In the genomic region with DNA sequence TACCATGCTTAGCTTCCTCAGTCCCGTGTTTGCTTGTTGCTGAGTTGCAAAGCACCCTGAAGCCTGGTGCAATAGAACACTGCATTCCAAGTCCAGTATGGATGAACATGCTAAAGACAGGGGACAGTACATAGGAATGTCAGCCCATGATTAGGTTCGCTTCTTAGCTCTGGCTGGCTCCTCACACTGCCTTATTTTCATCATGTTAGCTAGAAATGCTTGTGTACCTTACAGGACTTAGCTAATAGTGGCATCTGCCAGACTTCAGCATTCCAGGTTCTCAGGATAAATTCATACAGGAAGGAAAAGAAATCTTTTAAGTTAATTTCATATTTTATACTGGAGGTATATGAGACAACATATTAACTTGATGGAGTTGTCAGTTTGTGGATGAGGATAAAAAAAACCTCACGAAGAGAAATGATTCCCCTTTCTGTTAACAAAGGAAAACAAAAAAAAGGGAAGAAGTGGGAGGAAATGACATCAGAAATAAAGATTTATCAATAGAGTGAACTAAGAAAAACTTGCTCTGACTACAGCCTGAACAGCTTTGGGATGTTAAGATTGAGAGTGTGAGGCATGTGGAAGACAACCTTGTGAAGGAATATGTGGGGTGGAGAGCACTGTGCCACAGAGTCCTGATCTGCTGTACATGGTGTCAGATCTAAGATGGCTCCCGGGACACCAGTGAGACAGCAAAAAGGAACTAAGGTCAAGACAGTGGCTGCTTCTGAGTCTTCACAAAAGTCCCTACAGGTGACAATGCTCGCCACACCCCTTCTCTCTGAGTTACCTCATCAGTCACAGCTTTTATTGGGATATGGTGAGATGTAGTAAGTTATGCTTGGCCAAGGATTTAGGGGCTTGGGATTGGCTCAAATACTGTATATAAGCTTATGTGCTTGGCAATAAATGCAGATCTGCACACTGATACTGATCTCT, we compare ENCODE assay signal across 8 mouse cellular contexts. TPM values are rescaled to one million over a fixed set of nuclear protein-coding genes. Genes with fewer than 3 reads are reported as not detected.
DNase-seq lines count a peak whose midpoint lies in the region; ATAC-seq and TF ChIP-seq lines count a peak whose summit lies in the region.

No protein-coding gene starts in this region.

- H3K4me1 ChIP-seq in heart, adult 2 months (ENCODE audit: control insufficient read depth, insufficient read depth, low read length), result peaks cover 4% of the 10 kb centered on the region
- peaks cover 0 to 17% of the 10 kb centered on the region in 2 experiments; a peak in 3 of 4 replicates for H3K4me1 ChIP-seq in MEL (ENCODE audit: control insufficient read depth in 1 of 2, insufficient read depth in 2 of 2, low read length in 2 of 2)
- H3K4me1 ChIP-seq in forebrain, embryonic 16.5 days (replicated peaks; ENCODE audit: control insufficient read depth, insufficient read depth, low read length), result peaks cover 10% of the 10 kb centered on the region
- H3K4me1 ChIP-seq in liver, embryonic 16.5 days (ENCODE audit: control insufficient read depth, low read depth, low read length), result peaks cover 24% of the 10 kb centered on the region

- peak; percentile 18 for ATAC-seq in forebrain, embryonic 16.5 days
- ATAC-seq in liver, embryonic 16.5 days (ENCODE audit: low read depth), result no peak
- no peak for ATAC-seq in frontal cortex, adult (ENCODE audit: low TSS enrichment)

- H3K79me2 ChIP-seq in heart, adult 2 months (replicated peaks; ENCODE audit: control insufficient read depth, insufficient read depth, low read length), result no peaks in the 10 kb centered on the region; the same call in 1 of the 2 replicates
- H3K79me2 ChIP-seq in MEL (ENCODE audit: control insufficient read depth, insufficient read depth, low read length, poor library complexity), result peaks cover 2% of the 10 kb centered on the region; the same call in 1 of the 2 replicates

- H3K27ac ChIP-seq in heart, adult 2 months, result peak overlapping the region; percentile 57
- H3K27ac ChIP-seq in MEL (ENCODE audit: control insufficient read depth, low read depth, low read length), result peak overlapping the region; percentile 20
- peak overlapping the region; percentile 31 for H3K27ac ChIP-seq in forebrain, embryonic 16.5 days (ENCODE audit: low read length)
- peak overlapping the region; percentile 53 for H3K27ac ChIP-seq in liver, embryonic 16.5 days (ENCODE audit: low read length)

- H3K4me2 ChIP-seq in forebrain, embryonic 16.5 days (ENCODE audit: low read length), result peak overlapping the region; percentile 63
- peak overlapping the region; percentile 62 for H3K4me2 ChIP-seq in liver, embryonic 16.5 days (ENCODE audit: low read depth, low read length)

- TF ChIP-seq RAD21 in MEL (IDR thresholded peaks at IDR 0.05; ENCODE audit: low read depth, low read length), result no peak

- H3K4me3 ChIP-seq in heart, adult 2 months, result peak overlapping the region; percentile 59
- H3K4me3 ChIP-seq in MEL (ENCODE audit: control insufficient read depth in 1 of 2, insufficient read depth in 1 of 2, low read depth in 2 of 2, low read length in 2 of 2), result peak overlapping the region; percentile 30 to 57
- H3K4me3 ChIP-seq in forebrain, embryonic 16.5 days (replicated peaks; ENCODE audit: low read length), result peak overlapping the region; percentile 41
- H3K4me3 ChIP-seq in liver, embryonic 16.5 days (ENCODE audit: low read depth, low read length), result peak overlapping the region; percentile 60

- 57% methylated on average over 5 of the region's 5 CpGs for WGBS in heart, adult 2 months
- WGBS in forebrain, embryonic 16.5 days, result 61% methylated on average over 5 of the region's 5 CpGs
- 44% methylated on average over 5 of the region's 5 CpGs for WGBS in liver, embryonic 16.5 days (ENCODE audit: insufficient replicate concordance)

- intact Hi-C loops in heart, adult 2 months (cut with DNase I), result no loop called here
- intact Hi-C loops in heart, postnatal 14 days (cut with DNase I), result no loop called here

- no peaks in the 10 kb centered on the region for H3K27me3 ChIP-seq in heart, adult 2 months (ENCODE audit: control insufficient read depth, insufficient read depth, low read length)
- H3K27me3 ChIP-seq in MEL (ENCODE audit: control insufficient read depth in 1 of 2, insufficient read depth in 2 of 2, low read length in 2 of 2), result no peaks in the 10 kb centered on the region
- no peaks in the 10 kb centered on the region for H3K27me3 ChIP-seq in forebrain, embryonic 16.5 days (replicated peaks; ENCODE audit: control insufficient read depth, insufficient read depth, low read length)
- no peaks in the 10 kb centered on the region for H3K27me3 ChIP-seq in liver, embryonic 16.5 days (ENCODE audit: control insufficient read depth, insufficient read depth, low read depth, low read length)

- peaks cover 10% of the 10 kb centered on the region for H3K36me3 ChIP-seq in heart, adult 2 months (ENCODE audit: control insufficient read depth, insufficient read depth, low read length)
- H3K36me3 ChIP-seq in MEL (ENCODE audit: control insufficient read depth in 1 of 2, insufficient read depth in 2 of 2, low read length in 2 of 2), result peaks cover 0 to 12% of the 10 kb centered on the region in 2 experiments; a peak in 2 of 4 replicates
- H3K36me3 ChIP-seq in forebrain, embryonic 16.5 days (ENCODE audit: control insufficient read depth, insufficient read depth), result no peaks in the 10 kb centered on the region
- no peaks in the 10 kb centered on the region for H3K36me3 ChIP-seq in liver, embryonic 16.5 days (ENCODE audit: control insufficient read depth, insufficient read depth)

- TF ChIP-seq EP300 in heart, adult 2 months (IDR thresholded peaks at IDR 0.05; ENCODE audit: insufficient read depth, low read depth, low read length), result no peak
- TF ChIP-seq EP300 in MEL (IDR thresholded peaks at IDR 0.05; ENCODE audit: low read depth in 1 of 2, low read length in 2 of 2), result peak in 1 of 2 experiments; percentile 38; a peak in 2 of 4 replicates

- no peak for TF ChIP-seq POLR2A in heart, adult 2 months (IDR thresholded peaks at IDR 0.05; ENCODE audit: insufficient read depth, low read depth, low read length)
- no peak for TF ChIP-seq POLR2A in MEL (IDR thresholded peaks at IDR 0.05; ENCODE audit: control insufficient read depth in 1 of 2, insufficient read depth in 1 of 2, low read depth in 1 of 2, low read length in 2 of 2, poor library complexity in 1 of 2)

- H3K9ac ChIP-seq in heart, adult 2 months (ENCODE audit: low read depth, low read length), result peak overlapping the region; percentile 27; the same call in 1 of the 2 replicates
- H3K9ac ChIP-seq in MEL (ENCODE audit: control insufficient read depth, low read depth, low read length, poor library complexity, severe bottlenecking), result peak overlapping the region; percentile 52
- H3K9ac ChIP-seq in forebrain, embryonic 16.5 days (replicated peaks; ENCODE audit: low read depth, low read length), result peak overlapping the region; percentile 42
- H3K9ac ChIP-seq in liver, embryonic 16.5 days (ENCODE audit: low read depth, low read length), result peak overlapping the region; percentile 51

- H3K9me3 ChIP-seq in MEL (replicated peaks; ENCODE audit: insufficient read depth, low read length), result no peaks in the 10 kb centered on the region
- no peaks in the 10 kb centered on the region for H3K9me3 ChIP-seq in forebrain, embryonic 16.5 days (ENCODE audit: control insufficient read depth, low read length)
- H3K9me3 ChIP-seq in liver, embryonic 16.5 days (replicated peaks; ENCODE audit: control insufficient read depth, low read length), result no peaks in the 10 kb centered on the region

- peak in 1 of 2 experiments; percentile 20 for DNase-seq in heart, adult 2 months
- DNase-seq in heart, postnatal 14 days, result no peak
- DNase-seq in MEL (ENCODE audit: low read depth, low spot score), result peak; percentile 43
- DNase-seq in thymus, postnatal 10 days (ENCODE audit: low spot score in 2 of 2), result no peak
- no peak for DNase-seq in spleen, postnatal 14 days (ENCODE audit: low spot score in 2 of 2)

- TF ChIP-seq CTCF in heart, adult 2 months (IDR thresholded peaks at IDR 0.05), result no peak
- no peak for TF ChIP-seq CTCF in MEL (IDR thresholded peaks at IDR 0.05 in 2 of 3, conservative IDR thresholded peaks at IDR 0.05 in 1 of 3; ENCODE audit: control insufficient read depth in 1 of 3, insufficient read depth in 1 of 3, low read depth in 2 of 3, low read length in 3 of 3, poor library complexity in 1 of 3, severe bottlenecking in 1 of 3)

TF ChIP-seq in MEL, 35 proteins besides CTCF, POLR2A, EP300 and RAD21 (continues in another document):
- peak; percentile 77 for TF ChIP-seq ZNF384 (IDR thresholded peaks at IDR 0.05; ENCODE audit: low read depth, low read length)
- 0 out of 2 replicates have a peak, but pooled peaks have one; percentile 24 for TF ChIP-seq ETS1 (IDR thresholded peaks at IDR 0.05; ENCODE audit: low read depth, low read length)

RNA-seq across cellular contexts. Expression of a gene that starts 1.0 kb away (rescaled TPM):
- 100 to 1,000 TPM; 251 to 262 TPM for total RNA-seq in heart, adult 2 months (2021)
- polyA plus RNA-seq in heart, adult 2 months (2012; rRNA removed), result 55.5 and 101 TPM in 2 replicates
- total RNA-seq in heart, postnatal 14 days (2021), result 100 to 1,000 TPM; 250 to 267 TPM
- total RNA-seq in MEL (2012; rRNA removed), result 1.2 and 1.6 TPM in 2 replicates
- polyA plus RNA-seq in MEL (2012; ENCODE audit: insufficient read depth in 1 of 2, insufficient read length in 2 of 2, low read depth in 1 of 2, low replicate concordance in 2 of 2, missing spikeins in 1 of 2), result 1 to 10 TPM in 1 of 2 experiments, not detected in 1; 2.7 TPM
- 12.2 and 22.6 TPM in 2 replicates for polyA plus RNA-seq in forebrain, embryonic 16.5 days (2015; fragmentation: Nextera tagmentation; extraction: Ambion mirVana)
- 3.9 and 4.7 TPM in 2 replicates for polyA plus RNA-seq in liver, embryonic 16.5 days (2015; fragmentation: Nextera tagmentation; extraction: Ambion mirVana)

RNA-seq across cellular contexts. Expression of a gene that starts 9.1 kb away (rescaled TPM):
- total RNA-seq in heart, adult 2 months (2021), result not detected
- 0.14 and 0.32 TPM in 2 replicates for polyA plus RNA-seq in heart, adult 2 months (2012; rRNA removed)
- total RNA-seq in heart, postnatal 14 days (2021), result under 1 TPM in 1 of 2 experiments, not detected in 1; 0.05 TPM
- total RNA-seq in MEL (2012; rRNA removed), result not detected in 2 replicates
- under 1 TPM in 1 of 2 experiments, not detected in 1; 0.01 TPM for polyA plus RNA-seq in MEL (2012; ENCODE audit: insufficient read depth in 1 of 2, insufficient read length in 2 of 2, low read depth in 1 of 2, low replicate concordance in 2 of 2, missing spikeins in 1 of 2)
- polyA plus RNA-seq in forebrain, embryonic 16.5 days (2015; fragmentation: Nextera tagmentation; extraction: Ambion mirVana), result 0.06 and 0.10 TPM in 2 replicates
- 0.02 and 0.06 TPM in 2 replicates for polyA plus RNA-seq in liver, embryonic 16.5 days (2015; fragmentation: Nextera tagmentation; extraction: Ambion mirVana)

RNA-seq across cellular contexts. Expression of a gene that starts 46.4 kb away (rescaled TPM):
- under 1 TPM in 1 of 2 experiments, not detected in 1; 0.16 TPM for total RNA-seq in heart, adult 2 months (2021)
- polyA plus RNA-seq in heart, adult 2 months (2012; rRNA removed), result 0.15 and 0.37 TPM in 2 replicates
- under 1 TPM in 1 of 2 experiments, not detected in 1; 0.20 TPM for total RNA-seq in heart, postnatal 14 days (2021)
- not detected in 2 replicates for total RNA-seq in MEL (2012; rRNA removed)
- under 1 TPM in 1 of 2 experiments, not detected in 1; 0.04 TPM for polyA plus RNA-seq in MEL (2012; ENCODE audit: insufficient read depth in 1 of 2, insufficient read length in 2 of 2, low read depth in 1 of 2, low replicate concordance in 2 of 2, missing spikeins in 1 of 2)
- 0.12 and 0.18 TPM in 2 replicates for polyA plus RNA-seq in forebrain, embryonic 16.5 days (2015; fragmentation: Nextera tagmentation; extraction: Ambion mirVana)
- polyA plus RNA-seq in liver, embryonic 16.5 days (2015; fragmentation: Nextera tagmentation; extraction: Ambion mirVana), result 0.13 and 0.22 TPM in 2 replicates
